Mouse (Mus musculus): ENCODE measurements at regions not wholly inside any gene's neighbourhood (a gene's known extent, or its start where the extent isn't known, plus 50 kb on each side); places are given as distances from the start of the nearest gene placed in this dataset.
"Not testable (repeated sequence)": the region's sequence is repeated elsewhere in the genome, so short reads cannot be mapped to it uniquely, and the experiment has no call there.

- DNase-seq (ENCODE audit: extremely low spot score in 1 of 2, low spot score in 1 of 2), result no peak
Measured at GRCm38 (mm10) chr10:108111398-108111797, 50.6 kb upstream of the Ppp1r12a start.

- peak; percentile 18 to 55 for DNase-seq (ENCODE audit: extremely low spot score in 1 of 2, low spot score in 1 of 2)
Measured at GRCm38 (mm10) chr10:108110891-108111290, 51.1 kb upstream of the Ppp1r12a start.

- no peak for DNase-seq (ENCODE audit: extremely low spot score in 1 of 2, low spot score in 1 of 2)
Measured at GRCm38 (mm10) chr10:108110197-108110596, 51.8 kb upstream of the Ppp1r12a start.

GRCm38 (mm10) chr10:108108500-108108899 lies 53.5 kb upstream of the Ppp1r12a start:
- not testable (repeated sequence) for DNase-seq (ENCODE audit: extremely low spot score in 1 of 2, low spot score in 1 of 2)

- DNase-seq (ENCODE audit: extremely low spot score in 1 of 2, low spot score in 1 of 2), result no peak
Measured at GRCm38 (mm10) chr10:108101521-108101920, 60.5 kb upstream of the Ppp1r12a start.

- DNase-seq (ENCODE audit: extremely low spot score in 1 of 2, low spot score in 1 of 2), result no peak
Measured at GRCm38 (mm10) chr10:108093043-108093442, 69.0 kb upstream of the Ppp1r12a start.

- DNase-seq (ENCODE audit: extremely low spot score in 1 of 2, low spot score in 1 of 2), result peak in 1 of 2 experiments; percentile 11
Measured at GRCm38 (mm10) chr10:108089375-108089981, 72.5 kb upstream of the Ppp1r12a start.

- DNase-seq (ENCODE audit: extremely low spot score in 1 of 2, low spot score in 1 of 2), result peak; percentile 23 to 53
Measured at GRCm38 (mm10) chr10:108088883-108089282, 73.1 kb upstream of the Ppp1r12a start.

GRCm38 (mm10) chr10:108088209-108088608 lies 73.8 kb upstream of the Ppp1r12a start:
- DNase-seq (ENCODE audit: extremely low spot score in 1 of 2, low spot score in 1 of 2), result peak in 1 of 2 experiments; percentile 11

GRCm38 (mm10) chr10:108083220-108083619 lies 78.8 kb upstream of the Ppp1r12a start:
- no peak for DNase-seq (ENCODE audit: extremely low spot score in 1 of 2, low spot score in 1 of 2)

GRCm38 (mm10) chr10:108075144-108075543 lies 86.8 kb upstream of the Ppp1r12a start:
- peak in 1 of 2 experiments; percentile 23 for DNase-seq (ENCODE audit: extremely low spot score in 1 of 2, low spot score in 1 of 2)

GRCm38 (mm10) chr10:108073828-108074227 lies 88.2 kb upstream of the Ppp1r12a start:
- no peak for DNase-seq (ENCODE audit: extremely low spot score in 1 of 2, low spot score in 1 of 2)

- DNase-seq (ENCODE audit: extremely low spot score in 1 of 2, low spot score in 1 of 2), result no peak
Measured at GRCm38 (mm10) chr10:108072211-108072610, 89.8 kb upstream of the Ppp1r12a start.

GRCm38 (mm10) chr10:108071424-108071823 lies 90.6 kb upstream of the Ppp1r12a start:
- no peak for DNase-seq (ENCODE audit: extremely low spot score in 1 of 2, low spot score in 1 of 2)

- no peak for DNase-seq (ENCODE audit: extremely low spot score in 1 of 2, low spot score in 1 of 2)
Measured at GRCm38 (mm10) chr10:108067723-108068122, 94.3 kb upstream of the Ppp1r12a start.

- no peak for DNase-seq (ENCODE audit: extremely low spot score in 1 of 2, low spot score in 1 of 2)
Measured at GRCm38 (mm10) chr10:108066241-108066640, 95.8 kb upstream of the Ppp1r12a start.

GRCm38 (mm10) chr10:108061813-108062435 lies 100.1 kb upstream of the Ppp1r12a start:
- no peak for DNase-seq (ENCODE audit: extremely low spot score in 1 of 2, low spot score in 1 of 2)

- DNase-seq (ENCODE audit: extremely low spot score in 1 of 2, low spot score in 1 of 2), result no peak
Measured at GRCm38 (mm10) chr10:108060554-108060953, 101.4 kb upstream of the Ppp1r12a start.

- DNase-seq (ENCODE audit: extremely low spot score in 1 of 2, low spot score in 1 of 2), result no peak
Measured at GRCm38 (mm10) chr10:108051637-108052036, 110.4 kb upstream of the Ppp1r12a start.

- DNase-seq (ENCODE audit: extremely low spot score in 1 of 2, low spot score in 1 of 2), result no peak
Measured at GRCm38 (mm10) chr10:108048426-108048825, 113.6 kb upstream of the Ppp1r12a start.

- no peak for DNase-seq (ENCODE audit: extremely low spot score in 1 of 2, low spot score in 1 of 2)
Measured at GRCm38 (mm10) chr10:108043519-108043918, 118.5 kb upstream of the Ppp1r12a start.

- peak; percentile 11 to 40 for DNase-seq (ENCODE audit: extremely low spot score in 1 of 2, low spot score in 1 of 2)
Measured at GRCm38 (mm10) chr10:108040027-108040426, 122.0 kb upstream of the Ppp1r12a start.
